Mouse (Mus musculus): ENCODE results near the gene Ppp1r1b.

Ppp1r1b gene

DNA sequence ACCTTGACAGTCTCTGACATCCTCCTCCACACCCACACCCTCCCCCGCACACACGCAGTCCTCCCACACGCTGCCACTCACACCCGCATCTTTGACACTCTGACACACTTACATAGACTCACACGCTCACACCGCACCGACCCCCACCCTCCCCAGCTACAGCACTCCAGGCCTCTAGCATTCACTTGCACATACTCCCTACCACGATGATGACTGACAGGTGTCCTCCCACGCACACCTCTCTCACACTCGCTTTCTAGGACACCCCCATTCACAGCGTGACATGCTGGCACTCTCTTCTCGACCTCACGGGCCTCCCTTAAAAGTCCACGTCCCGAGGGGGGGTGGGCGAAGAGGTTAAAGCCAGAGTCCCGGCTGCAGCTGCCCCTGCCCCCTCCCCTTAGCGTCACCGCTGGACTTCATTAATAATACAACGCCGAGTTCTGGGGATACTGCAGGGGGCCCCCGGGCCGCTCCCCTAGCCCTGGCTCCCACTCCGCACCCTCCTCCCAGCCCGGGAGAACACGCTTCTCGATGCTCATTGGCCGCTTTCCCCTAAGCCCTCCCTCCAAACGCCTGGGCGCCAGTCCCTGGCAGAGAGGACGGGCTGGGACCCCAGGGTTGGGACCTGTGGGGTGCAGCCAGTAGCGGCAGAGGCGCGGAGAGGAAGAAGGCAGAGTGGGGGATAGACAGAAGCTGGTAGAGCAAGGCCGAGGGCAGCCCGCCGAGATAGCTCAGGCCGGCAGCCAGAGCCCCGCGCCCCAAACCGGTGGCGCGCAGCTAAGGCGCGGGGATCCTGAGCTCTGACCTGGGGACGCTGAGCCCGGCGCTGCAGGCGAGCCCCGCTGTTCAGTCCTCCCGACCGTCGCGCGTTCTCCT lies at the start of gene Ppp1r1b:
TSS of gene Ppp1r1b (plus strand) at position 322 of the 879 bp plus-strand sequence.
- DNase-seq (ENCODE audit: low spot score in 2 of 2) = no peak

DNA sequence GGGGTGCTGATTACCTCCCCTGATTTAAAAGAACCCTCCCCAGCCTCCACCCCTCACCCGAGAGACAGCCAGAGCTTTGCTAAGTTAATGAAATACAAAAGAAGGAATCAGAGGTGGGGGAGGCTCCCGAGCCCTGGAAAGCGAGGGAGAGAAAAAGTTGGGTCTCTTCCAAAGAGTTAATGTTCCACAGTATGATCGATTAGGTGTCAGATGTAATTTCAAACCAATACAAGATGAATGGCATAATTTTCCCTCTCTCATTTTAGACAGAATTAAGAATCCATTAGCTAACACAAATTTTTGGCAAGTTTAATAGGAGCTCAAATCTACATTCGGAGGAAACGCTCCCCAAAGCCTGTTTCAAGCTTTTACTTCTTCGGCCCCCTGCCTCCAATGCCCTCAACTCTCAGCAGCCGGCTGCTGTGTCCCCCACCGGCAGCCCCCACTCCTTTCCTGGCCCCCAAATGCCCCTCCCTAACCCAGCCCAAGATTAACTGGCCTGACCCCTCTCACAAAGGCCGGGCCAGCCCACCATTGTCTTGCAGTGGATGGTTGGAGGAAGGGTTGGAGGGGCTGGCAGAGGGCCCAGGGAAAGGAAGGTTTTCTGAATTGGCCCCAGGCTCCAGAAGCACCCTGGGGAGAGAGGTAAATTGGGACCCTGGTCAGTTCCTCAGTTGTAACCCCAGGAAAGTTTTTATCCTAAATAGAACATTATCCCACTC lies 49.6 kb upstream of the Ppp1r1b start:
- no peak for DNase-seq (ENCODE audit: low spot score in 2 of 2)

DNA sequence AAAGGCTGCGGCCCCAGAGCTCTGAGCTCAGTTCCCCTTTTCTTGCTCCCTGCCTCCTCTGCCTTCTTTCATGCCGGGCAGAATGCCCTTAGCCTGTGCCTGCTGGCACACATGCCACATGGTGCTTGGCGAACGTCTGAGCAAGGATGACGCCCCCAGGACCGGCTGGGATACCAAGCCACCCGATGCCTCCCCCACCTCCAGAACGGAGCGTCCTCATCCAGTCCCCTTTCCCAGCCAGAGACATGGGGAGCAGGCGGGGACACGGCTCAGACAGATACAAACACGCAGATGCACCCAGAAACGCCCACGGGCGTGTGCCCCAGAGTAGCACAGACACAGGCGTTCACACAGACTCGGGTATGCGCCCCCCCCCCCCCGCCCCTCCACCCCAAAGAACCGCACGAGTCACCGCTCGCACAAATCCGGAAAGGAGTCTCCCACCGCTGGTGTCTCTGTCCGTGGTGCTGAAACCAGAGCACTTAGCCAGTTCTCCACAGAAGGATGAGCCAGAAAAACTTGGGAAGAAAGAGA lies 34.3 kb upstream of the Ppp1r1b start:
- DNase-seq (ENCODE audit: low spot score in 2 of 2) = no peak

DNA sequence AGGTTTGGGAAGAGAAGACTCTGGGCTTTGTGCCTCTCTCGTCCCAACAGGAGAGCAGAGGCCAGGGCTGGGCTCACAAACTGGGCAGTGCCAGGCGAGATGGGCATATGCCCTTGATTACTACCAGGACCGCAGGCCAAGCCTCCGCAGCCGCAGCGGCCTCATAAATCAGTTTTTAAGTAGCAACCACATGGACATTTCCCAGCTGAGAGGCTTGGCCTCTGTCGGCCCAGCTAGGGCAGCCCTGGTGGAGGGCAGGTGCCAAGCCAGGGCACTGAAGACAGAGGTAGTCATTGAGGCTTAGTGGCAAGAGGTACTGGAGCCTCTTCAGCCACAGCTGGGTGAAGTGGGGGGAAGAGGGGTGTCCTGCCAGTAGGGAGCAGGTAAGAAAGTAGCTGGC lies 30.7 kb upstream of the Ppp1r1b start:
- DNase-seq (ENCODE audit: low spot score in 2 of 2) = no peak

DNA sequence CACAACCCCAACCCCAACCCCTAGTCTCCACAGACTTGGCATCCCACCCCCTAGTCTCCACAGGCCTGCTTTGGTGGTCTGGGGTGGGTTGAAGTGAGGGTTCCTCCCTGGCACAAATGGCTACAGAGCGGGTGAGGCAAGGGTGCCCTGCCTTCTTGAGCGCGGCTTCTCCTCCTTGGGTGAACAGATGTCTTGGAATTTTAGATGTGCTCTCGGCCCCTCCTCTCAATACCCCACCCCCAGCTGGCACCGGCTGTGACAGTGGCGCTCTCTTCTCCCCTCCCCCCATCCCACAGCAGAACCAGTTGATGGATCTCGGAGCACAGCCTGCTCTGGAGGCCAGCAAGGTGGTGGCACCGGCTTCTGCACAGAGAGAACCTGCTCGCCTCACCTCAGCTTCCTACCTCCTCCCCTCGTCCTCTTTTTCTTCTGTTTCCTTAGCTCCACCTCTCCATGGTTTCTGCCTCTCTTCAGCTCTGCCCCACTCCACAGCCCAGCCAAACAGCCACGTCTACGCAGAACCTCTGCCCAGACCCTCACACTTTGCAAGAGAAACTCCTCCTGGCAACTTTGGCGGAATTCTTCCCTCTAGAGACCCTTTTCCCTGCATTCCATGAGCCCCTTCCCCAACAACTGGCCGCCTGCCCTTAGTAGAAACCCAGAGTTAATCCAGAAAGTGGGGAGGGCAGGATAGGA lies 29.6 kb upstream of the Ppp1r1b start:
- no peak for DNase-seq (ENCODE audit: low spot score in 2 of 2)

DNA sequence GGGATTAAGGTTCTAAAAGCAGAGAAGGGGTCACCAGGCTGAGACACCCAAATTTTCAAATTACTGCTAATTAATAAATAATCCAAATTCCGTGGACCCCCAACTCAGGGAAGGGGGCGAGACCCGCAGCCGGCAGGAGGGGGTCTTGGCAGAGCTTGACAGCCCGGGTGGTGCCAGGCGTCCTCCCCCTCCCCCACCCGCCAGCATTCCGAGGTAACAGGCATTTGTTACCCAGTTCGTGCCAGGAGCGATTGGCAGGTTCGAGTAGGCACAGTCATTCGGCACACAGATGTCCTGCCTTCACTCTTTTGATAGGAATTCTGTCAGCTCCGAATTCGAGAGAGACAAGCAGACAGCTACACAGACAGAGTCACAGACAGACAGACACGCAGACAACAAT lies 29.1 kb upstream of the Ppp1r1b start:
- no peak for DNase-seq (ENCODE audit: low spot score in 2 of 2)

DNA sequence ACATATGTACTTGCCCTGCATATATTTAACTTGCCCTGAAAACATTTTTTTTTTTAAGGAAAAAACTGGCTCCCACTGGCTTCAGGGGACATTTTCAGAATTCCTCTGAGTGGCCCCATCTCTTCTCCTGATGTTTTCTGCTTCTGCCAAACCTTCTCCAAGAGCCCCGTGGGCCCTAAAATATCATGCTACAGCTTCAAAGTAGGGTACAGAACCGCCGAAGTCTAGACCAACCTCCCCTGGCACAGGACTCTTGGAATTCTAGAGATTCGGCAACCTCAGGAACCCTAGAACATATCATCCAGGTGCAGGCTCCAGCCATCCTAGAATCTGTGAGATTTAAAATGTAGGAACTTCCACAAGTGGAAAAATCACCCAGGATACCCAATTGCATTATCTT lies 28.7 kb upstream of the Ppp1r1b start:
- no peak for DNase-seq (ENCODE audit: low spot score in 2 of 2)

DNA sequence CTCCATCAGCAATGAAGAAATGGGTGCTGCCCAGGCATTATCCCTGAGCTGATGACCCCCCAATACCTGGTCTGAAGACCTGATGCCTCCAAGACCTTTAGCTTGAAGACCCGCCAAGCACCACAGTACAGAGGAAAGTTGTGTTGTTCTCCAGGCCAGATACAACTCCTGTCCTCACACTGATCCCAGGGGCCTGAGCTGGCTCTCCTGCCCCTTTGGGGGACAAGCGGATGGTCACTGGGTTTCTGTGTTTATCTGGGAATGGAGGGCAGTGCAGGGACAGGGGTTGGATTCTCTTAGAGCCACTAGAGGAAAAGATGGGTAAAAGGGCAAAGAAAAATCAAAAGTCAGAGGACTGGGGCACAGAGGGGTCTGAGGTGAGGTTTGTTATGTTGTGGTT lies 28.3 kb upstream of the Ppp1r1b start:
- DNase-seq (ENCODE audit: low spot score in 2 of 2) = no peak

DNA sequence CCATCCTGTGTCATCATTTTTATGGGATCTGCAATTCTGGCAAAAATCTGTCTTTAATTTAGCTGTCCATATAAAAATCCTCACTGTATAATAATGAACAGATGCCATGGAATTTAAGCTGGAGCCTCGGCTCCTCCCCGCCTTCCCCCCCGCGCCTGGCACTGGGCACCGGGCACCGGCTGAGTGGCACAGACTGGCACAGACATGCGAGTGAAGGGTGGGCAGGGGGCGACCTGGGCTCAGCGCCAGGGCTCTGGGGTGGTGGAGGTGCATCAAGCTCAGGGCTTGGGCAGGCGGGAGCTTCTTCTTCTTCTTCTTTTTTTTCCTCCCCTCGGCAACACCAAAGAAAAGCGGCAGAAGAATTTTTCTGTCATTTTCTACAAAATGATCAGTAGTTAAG lies 27.8 kb upstream of the Ppp1r1b start:
- DNase-seq (ENCODE audit: low spot score in 2 of 2) = no peak

DNA sequence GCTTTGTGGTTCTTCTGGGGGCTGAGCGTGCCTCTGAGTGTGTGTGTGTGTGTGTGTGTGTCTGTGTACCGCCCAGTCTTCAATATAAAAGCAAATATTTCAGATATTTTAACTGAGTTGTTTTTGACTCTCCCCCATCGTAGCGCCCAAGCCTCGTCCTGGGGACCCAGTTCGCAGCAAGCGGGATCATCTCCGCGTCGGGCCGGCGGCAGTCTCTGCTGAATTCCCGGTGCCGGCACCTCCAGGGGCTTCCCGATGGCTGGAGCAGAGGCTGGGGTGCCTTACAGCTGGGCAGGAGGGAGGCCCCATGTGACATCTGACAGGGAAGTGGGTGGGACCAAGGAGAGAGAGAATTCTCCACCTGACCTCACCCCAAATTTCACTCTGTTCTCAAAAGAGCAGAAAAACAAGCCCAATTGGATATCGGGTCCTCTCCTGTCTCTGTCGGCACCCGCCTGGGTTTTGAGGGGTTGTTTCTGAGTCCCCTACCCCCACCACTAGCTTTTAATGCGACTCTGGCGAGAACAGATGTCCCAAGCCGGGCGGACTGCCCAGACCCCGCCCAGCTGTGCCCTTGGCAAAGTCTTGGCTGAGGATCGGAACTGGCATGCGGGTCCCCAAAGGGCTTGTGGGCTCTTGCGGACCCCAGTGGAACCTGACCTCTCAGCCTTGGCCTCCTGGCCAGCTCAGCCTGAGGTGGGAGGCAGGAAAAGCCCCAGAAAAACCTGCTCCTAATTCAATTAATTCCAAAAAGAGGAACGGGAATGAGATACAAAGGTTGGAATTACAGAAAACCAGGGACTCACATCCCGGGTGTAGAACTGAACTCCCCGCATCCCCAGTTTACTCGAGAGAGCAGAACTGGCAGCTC lies 27.2 kb upstream of the Ppp1r1b start:
- DNase-seq (ENCODE audit: low spot score in 2 of 2) = no peak

DNA sequence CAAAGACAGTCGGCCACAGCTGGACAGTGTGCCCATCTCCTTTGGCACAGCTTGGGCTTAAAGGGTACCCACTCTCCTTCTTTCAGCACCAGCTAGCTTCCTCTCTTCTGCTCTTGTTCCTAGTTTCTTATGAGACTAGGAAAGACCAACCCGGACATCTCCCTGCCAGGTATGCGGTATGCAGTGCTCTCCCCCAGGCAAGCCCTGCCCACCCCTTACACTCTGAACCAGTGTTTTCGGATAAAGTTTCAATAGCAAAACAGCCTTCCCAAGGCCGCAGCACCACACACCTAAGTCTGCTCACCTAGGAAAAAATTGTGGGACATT lies 26.6 kb upstream of the Ppp1r1b start:
- DNase-seq (ENCODE audit: low spot score in 2 of 2) = no peak

DNA sequence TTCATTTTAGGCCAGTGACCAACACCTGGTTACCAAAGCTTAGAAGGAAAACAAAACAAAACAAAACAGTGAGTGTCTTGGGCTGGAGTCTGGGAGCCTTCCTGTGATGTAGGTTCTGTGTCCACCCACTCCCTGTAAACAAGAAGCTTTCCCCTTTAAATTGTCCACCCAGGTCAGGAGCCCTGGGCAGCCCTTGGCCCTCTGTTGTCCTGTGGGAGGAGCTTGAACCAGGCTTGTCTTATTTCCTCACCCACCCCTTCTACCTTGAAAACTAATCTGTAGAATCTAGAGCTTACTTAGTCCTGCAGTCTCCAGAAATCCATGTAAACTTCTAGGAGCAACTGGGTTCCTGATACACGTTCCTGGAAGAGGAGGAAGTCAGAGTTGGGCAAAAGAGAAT lies 26.0 kb upstream of the Ppp1r1b start:
- no peak for DNase-seq (ENCODE audit: low spot score in 2 of 2)

DNA sequence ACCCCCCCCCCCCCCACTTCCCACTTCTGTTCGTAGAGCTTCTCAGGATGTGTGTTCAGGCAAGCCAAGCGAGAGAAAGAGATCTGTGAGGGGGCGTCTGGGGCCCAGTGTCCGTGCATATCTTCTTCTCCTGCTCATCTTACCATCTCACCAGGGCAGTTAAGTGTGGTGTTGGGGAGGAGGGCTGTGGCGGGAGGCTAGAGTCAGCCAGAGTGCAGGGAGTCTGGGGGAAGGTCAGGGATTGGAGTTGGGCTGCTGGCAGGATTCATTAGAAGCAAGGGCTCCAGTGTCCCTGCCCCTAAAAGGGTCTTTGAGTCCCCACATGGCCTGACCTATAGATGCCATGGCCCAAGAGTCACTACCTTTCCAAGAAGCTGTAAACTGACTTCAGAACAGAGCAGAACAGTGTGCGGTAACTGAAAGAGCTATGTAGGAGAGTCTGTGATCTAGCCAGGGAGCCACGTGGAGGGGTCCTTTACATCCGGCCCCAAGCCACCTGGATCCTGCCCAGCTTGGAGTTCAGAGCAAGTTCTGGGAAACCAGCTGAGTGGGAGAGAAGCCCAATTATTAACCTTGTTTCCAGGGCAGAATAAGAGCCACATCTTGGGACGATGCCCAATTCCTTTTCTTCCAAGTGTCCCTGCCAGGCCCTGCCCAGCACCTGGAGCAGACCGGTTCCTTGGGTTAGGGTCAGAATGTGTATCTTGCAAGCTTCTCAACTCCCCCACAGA lies 24.9 kb upstream of the Ppp1r1b start:
- no peak for DNase-seq (ENCODE audit: low spot score in 2 of 2)

DNA sequence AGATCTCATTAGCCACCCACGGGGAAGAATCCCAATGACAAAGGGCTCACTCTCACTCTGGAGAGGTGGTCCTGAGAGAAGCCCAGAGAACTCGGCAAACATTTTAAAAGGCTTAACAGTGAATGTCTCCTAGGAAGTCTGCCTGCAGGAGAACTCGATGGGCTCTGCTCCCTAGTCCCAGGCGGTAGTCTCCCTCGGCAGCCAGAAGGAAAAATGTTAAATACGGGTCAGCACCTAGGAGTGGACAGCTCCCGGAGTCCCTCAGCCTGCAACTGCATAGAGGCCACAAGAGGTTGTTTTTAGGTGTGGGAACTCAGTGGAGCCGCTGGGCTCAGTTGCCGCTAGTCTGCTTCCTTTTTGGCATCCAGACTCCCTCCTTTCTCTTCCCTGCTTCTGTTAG lies 24.3 kb upstream of the Ppp1r1b start:
- DNase-seq (ENCODE audit: low spot score in 2 of 2) = no peak

DNA sequence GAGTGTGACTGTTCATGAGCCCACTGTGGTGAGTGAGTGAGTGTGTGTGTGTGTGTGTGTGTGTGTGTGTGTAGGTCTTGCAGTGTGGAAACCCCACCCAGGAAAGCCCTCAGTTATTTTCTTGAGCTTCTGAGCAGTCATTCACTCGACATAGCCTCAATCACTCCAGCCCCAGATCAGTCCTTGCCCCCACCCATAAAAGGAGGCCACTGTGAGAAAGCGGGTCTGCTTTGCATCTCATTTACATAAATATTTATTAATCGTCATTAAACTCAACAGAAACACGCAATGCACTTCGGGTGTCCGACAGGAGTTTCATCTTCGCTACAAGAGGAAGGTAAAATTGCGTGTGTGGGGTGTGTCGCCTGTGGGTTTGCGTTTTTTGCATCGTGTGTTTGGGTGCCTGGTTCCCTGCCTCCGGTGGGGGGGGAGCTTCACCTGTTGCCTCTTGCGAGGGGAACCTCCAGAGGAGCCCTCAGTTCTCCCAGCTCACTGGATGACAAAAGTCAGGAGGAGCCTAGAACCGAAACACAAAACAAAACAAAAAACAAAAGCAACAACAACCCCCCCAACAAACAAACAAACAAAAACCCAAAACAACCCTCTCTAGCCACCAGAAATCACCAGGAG lies 22.9 kb upstream of the Ppp1r1b start:
- DNase-seq (ENCODE audit: low spot score in 2 of 2) = no peak

DNA sequence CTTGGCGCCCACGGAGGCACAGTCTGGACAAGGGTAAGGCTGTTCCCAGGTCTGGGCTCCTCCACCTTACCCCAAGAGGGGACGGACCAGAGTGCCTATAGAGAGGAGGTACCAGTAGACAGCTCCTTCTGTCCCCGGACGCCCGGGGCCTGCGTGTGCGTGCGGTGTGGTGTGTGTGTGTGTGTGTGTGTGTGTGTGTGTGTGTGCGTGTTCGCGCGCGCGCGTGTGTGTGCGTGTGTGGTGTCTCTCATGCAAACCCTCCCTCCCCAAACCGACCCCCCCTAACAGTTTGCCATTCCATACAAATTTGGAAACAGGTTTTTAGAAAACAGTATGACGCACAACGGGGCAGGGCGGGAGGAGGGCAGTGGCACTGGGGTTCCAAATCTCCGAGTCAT lies 22.4 kb upstream of the Ppp1r1b start:
- DNase-seq (ENCODE audit: low spot score in 2 of 2) = no peak

DNA sequence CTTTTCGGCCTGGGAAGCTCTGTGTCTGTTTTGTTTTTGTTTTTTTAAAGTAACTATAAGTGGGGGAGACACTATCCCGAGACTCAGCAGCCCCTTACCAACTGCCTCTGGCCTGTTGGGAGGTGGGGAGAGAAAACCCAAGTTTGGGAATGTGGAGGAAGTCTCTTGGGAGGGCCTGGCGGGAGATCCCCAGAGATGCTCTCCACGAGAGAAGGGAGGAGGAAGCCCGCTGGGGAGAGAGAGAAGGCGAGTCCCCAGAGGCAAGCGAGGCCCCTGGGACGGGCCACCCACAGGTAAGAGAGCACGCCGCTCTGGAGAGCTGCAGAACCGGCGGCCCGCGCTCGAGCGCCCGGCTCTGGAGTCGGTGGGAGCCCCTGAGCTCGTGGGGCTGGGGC lies 21.5 kb upstream of the Ppp1r1b start:
- no peak for DNase-seq (ENCODE audit: low spot score in 2 of 2)

DNA sequence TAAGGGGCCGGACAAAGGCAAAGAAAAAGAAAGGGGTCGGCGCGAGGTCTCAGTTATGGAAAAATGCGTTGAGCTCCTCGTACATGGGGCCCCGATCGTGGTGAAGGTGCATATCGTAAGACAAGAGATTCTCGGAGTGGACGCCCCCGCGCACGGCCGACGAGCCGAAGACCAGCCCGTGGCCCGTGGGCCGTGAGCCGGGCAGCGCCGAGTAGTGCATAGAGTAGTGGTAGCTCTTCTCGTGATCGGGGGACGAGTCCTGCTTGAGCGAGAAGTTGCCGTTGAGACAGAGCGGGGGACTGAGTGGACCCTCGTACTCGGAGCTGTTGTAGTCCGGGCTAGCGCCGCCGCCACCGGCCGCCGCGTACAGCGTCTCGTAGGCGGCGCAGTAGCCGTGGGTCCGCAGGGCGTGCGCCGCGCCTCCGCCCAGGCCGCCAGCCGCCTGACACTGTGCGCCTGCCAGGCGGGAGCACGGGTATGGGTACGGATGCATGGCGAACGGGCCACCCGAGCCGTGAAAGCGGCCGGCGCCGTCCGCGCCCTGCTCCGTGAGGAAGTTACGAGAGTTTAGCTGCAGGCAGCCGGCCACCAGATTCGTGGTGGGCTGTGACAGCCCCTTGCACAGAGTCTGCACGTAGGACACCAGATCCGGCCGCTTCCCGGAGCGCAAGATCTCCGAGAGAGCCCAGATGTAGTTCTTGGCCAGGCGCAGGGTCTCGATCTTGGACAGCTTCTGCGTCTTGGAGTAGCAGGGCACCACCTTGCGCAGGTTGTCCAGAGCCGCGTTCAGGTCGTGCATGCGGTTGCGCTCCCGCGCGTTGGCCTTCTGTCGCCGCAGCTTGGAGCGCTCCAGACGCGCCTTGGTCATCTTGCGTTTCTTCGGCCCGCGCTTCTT lies 20.8 kb upstream of the Ppp1r1b start:
- DNase-seq (ENCODE audit: low spot score in 2 of 2) = no peak

DNA sequence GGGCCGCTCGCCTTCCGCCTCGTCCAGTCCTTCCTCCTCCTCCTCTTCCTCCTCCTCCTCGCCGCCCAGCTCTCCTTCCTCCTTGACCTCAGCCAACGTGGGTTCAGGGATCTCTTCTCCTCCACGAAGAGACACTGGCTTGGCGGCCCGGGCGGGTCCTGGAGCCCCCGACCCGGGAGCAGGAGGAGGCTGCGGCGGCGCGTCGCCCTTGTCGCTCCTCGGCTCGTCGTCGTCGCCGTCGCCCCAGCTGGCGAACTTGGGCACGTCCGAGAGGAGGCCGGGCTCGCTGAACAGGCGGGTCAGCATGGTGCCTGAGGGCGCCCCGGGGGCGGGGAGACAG lies 20.2 kb upstream of the Ppp1r1b start:
- no peak for DNase-seq (ENCODE audit: low spot score in 2 of 2)
